Mouse (Mus musculus): ENCODE measurements at regions not wholly inside any gene's neighbourhood (a gene's known extent, or its start where the extent isn't known, plus 50 kb on each side); places are given as distances from the start of the nearest gene placed in this dataset.

DNA sequence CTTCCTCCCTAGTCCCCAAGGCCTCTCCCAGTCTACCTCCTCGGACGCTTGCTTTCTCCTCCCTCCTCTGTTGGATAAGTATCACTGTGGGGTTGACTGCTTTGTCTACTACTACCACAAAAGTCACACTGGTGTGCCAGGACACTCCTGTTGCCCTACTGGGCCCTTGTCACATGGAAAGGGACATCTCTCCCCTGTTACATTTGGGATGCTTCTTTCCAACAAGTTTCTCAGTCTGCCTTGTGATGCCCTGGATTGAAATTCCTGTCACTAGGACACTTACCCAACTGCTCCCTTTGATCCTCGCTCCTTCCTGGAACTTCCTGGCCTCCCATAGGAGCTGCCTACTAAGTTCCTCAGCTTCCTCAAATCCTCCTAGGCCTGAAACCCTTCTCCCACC lies 501.9 kb upstream of the Nox3 start:
- in situ Hi-C loops (cut with MboI, MseI) = no loop called here

- in situ Hi-C loops (cut with MboI, MseI) = no loop called here
These were observed 503.7 kb upstream of the Nox3 start for GRCm38 (mm10) chr17:4199698-4200153.

GRCm38 (mm10) chr17:4201300-4201699 lies 505.2 kb upstream of the Nox3 start:
- in situ Hi-C loops (cut with MboI, MseI) = no loop called here

DNA sequence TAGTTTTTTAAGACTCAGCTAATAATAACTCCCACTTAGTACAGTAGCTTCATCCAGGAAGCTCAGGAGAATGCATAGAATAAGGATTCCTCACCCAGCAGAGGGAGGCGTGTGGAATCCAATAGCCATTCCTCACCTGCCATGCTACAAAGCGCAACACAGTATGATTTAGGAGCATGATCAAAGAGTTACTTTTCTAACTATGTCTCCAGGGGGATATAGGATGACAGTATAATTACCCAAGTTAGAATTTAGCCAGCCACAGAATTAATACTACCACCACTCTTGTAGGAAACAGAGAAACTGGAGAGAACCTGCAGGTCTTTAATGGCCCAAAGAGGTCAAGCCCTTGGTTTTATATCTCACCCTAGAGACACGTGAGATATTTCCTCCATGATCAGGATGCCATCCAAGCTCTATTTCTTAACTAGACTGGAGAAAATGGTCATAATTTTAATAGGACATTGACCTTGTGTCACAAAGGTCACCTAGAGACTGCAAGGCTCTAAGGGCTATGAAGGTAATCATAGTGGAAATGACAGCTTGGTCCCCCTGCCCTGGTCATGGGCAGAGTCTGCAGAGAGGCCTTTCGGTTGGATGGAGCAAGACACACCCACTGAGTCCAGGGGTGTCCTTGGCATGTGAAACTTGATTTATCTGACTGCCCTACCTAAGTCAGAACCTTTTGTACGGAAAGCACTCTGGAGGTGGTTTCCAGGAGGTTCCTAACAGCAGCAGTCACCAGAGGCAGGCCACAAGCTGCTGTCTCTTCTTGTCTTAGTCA lies 512.3 kb upstream of the Nox3 start:
- in situ Hi-C loops (cut with MboI, MseI) = no loop called here

DNA sequence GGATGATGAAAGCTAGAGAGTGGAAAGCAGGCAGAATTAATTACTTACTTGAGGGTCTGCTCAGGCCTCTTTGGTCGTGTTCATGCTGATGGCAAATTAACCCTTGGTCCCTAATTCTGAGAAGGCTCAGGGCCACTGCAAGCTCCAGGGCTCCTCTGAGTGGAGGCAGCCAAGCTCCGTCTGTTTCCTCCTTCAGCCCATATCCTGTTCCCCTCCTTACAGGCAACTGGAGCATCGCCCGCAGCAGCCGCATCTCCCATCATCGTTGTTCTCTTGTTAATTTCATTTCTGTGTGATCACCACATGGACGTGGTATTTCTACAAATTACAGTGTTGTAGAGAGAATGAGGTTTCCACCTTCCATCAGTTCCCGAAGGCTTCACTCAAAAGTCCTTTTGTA lies 513.6 kb upstream of the Nox3 start:
- in situ Hi-C loops (cut with MboI, MseI) = no loop called here

DNA sequence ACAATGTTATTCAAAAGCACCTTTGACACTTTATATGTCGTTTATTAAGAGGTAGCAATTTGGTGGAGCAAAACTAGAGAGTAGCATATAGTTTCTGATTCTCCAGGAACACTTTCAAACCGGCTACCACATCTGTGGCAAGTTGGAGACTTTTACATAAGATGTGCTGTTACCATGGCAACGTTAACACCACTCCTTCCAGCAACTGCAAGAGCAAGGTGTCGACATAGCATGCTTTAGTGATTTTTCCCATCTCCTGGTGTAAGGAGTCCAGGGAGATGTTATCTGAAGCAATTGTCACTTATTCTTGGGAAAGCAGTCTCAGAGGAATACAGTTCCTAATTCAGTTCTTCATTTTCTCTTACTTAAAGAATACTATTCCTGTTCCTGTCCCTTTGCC lies 516.5 kb upstream of the Nox3 start:
- in situ Hi-C loops (cut with MboI, MseI) = no loop called here

- in situ Hi-C loops (cut with MboI, MseI) = no loop called here
These were observed 518.9 kb upstream of the Nox3 start for GRCm38 (mm10) chr17:4214970-4215369.

DNA sequence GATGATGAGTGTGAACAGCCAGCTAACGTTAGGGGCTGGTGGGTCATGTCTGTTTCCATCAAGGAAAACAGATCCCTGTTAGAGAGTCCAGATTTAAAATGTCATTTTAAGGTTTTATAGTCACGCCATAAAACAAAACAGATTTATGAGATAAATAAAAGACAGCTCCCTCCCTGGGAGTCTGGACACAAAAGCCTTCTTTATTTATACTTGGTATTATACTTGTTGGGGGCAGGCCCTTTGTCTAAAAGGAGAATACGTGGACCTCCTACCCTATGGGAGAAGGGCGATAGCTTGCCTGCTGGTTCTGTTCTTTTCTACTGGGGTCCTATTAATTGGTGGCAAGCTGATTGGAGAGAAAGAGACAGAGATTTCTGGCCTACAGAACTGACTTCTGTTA lies 520.1 kb upstream of the Nox3 start:
- in situ Hi-C loops (cut with MboI, MseI) = no loop called here

DNA sequence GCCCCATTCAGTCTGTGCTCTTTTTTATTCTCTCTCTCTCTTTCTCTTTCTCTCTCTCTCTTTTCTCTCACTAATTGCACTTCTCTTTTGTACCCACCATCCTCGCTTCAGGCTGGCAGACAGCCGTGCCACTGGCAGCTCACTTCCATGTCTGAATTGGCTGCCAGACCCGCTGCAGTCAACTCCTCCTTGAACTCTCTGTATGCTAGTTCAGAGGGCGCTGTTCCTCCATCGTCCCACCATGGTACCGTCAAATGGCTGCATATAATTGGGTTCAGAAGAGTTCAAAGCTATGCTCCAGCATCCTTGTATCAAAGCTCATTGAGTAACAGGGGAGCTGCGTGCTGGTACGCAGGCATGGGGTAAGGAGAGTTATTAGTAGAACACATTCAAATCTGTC lies 520.7 kb upstream of the Nox3 start:
- in situ Hi-C loops (cut with MboI, MseI) = no loop called here

GRCm38 (mm10) chr17:4220661-4221360 lies 524.8 kb upstream of the Nox3 start:
- in situ Hi-C loops (cut with MboI, MseI) = no loop called here

DNA sequence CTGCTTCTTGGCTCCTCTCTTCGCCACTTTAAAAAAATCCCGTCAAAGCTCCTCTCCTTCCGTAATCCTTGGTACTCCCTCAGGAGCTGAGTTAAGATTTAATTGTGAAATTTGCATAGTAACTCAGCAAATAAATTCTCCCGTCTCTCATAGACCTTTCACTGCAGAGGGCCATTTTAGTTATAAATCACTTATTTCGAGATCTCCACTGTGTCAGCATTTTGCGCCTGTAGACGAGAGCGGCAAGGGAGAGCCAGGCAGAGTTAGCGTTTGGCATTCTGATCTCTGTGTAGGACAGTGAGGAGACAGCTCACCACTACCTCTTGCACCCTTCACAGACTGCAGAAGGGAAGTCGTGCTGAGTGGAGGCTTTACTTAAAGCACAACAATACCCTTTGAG lies 531.8 kb upstream of the Nox3 start:
- in situ Hi-C loops (cut with MboI, MseI) = no loop called here

- in situ Hi-C loops (cut with MboI, MseI) = no loop called here
These were observed 533.9 kb upstream of the Nox3 start for GRCm38 (mm10) chr17:4229969-4230368.

DNA sequence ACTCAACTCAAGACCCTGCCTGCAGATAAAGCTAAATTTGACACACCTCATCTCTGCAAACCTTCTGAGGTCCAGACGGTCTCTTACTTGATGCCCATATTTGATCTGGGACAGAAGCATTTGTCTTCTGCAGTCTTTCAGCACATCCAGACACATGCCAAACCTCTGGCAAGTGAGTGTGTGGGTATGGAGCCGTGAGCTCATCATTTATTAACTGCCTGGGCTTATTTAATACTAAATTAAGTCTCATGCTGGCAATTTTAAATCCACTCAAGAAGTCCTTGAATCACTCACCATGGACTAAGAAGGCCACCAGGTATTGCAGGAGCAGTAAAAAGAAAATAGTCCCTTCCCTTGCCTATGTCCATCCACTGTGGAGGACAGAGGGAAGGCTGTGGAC lies 554.4 kb upstream of the Nox3 start:
- in situ Hi-C loops (cut with MboI, MseI) = no loop called here

DNA sequence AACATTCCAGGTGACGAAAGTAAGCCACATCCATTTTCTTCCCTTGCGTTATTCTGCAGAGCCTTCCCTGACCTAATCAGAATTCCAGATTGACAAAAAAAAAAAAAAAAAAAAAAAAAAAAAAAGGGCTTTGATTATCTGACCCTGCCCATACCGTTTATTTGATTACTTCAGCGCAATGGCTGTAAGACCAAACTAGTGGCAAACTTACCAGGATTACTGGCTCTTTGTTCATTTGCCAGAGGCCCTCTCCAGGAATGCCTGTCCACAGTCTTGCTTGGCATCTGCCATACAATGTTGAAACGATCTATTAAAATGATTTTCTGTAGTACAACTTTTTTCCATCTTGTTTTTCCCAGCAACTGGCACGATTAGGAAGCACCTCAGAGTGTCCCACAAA lies 569.4 kb upstream of the Nox3 start:
- in situ Hi-C loops (cut with MboI, MseI) = no loop called here

- in situ Hi-C loops (cut with MboI, MseI) = no loop called here
These were observed 569.9 kb upstream of the Nox3 start for GRCm38 (mm10) chr17:4265946-4266345.

DNA sequence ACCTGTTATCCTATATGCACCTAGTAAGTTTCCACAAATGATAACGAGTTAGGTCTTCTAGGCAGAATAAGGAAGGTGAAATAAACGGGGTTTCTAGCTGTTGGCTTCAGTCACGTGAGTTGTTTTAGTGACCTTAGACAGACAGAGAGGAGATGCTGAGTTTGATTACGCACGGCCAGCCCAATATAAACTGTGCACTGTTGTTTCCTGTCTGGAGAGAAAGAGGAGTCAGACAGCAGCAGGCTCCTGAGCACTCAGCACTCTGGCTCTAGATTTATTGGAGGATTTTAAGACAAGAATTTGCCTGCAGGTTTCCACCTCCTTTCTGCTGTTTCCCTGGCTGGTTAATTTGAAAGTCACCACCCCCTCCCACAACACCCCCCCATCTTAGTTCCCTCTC lies 570.4 kb upstream of the Nox3 start:
- in situ Hi-C loops (cut with MboI, MseI) = no loop called here

- in situ Hi-C loops (cut with MboI, MseI) = no loop called here
These were observed 572.3 kb upstream of the Nox3 start for GRCm38 (mm10) chr17:4268380-4268779.

GRCm38 (mm10) chr17:4272456-4272855 lies 576.4 kb upstream of the Nox3 start:
- in situ Hi-C loops (cut with MboI, MseI) = no loop called here

GRCm38 (mm10) chr17:4276722-4277121 lies 580.7 kb upstream of the Nox3 start:
- in situ Hi-C loops (cut with MboI, MseI) = no loop called here

DNA sequence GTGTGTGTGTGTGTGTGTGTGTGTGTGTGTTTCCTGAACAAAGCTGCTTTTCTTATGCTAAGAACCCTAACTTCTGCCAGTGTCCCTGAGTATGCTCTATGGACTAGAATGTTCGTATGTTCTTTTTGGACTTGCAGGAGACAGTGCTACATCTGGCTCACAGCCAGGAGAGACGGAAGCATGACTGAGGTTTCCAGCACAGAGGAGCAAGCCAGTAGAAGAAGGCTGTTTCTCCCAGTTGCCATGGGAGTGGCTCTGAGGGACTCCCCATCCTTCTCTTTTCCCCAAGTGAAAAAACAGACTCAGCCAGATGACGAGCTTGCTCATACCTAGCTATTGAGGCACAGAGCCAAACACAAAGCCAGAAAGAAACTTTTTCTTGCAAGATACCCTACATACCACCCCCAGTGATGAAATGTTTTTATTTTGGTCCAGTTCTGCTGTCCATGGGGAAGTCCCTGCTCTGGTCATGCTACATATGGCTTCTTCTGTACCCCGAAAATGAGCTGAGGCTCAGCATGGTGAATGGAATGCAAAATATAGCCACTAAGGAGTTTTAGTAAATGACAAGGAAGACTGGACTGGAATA lies 582.3 kb upstream of the Nox3 start:
- in situ Hi-C loops (cut with MboI, MseI) = no loop called here

DNA sequence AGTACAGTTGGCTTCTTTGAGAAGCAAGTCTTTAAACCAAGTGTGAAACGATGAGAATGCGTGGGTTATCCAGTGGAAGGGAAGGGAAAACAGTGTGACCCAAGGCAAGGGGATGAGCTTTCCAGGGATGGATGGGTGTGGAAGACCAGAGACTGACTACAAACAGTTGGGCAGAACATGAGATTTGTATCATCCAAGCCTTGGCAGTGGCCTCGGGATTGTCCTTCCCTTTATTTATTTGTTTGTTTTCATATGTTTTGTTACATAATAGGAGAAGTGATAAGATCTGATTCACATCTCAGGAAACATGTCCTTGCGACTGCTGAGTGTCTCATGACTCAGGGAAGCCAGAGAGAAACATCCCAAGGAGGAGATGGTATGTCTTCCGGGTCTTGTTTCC lies 585.4 kb upstream of the Nox3 start:
- in situ Hi-C loops (cut with MboI, MseI) = no loop called here

GRCm38 (mm10) chr17:4291418-4291817 lies 595.4 kb upstream of the Nox3 start:
- in situ Hi-C loops (cut with MboI, MseI) = no loop called here

Data from T-helper 2 cell (primary cell).